8 mouse cellular contexts compared by ENCODE assay signal in the genomic region with DNA sequence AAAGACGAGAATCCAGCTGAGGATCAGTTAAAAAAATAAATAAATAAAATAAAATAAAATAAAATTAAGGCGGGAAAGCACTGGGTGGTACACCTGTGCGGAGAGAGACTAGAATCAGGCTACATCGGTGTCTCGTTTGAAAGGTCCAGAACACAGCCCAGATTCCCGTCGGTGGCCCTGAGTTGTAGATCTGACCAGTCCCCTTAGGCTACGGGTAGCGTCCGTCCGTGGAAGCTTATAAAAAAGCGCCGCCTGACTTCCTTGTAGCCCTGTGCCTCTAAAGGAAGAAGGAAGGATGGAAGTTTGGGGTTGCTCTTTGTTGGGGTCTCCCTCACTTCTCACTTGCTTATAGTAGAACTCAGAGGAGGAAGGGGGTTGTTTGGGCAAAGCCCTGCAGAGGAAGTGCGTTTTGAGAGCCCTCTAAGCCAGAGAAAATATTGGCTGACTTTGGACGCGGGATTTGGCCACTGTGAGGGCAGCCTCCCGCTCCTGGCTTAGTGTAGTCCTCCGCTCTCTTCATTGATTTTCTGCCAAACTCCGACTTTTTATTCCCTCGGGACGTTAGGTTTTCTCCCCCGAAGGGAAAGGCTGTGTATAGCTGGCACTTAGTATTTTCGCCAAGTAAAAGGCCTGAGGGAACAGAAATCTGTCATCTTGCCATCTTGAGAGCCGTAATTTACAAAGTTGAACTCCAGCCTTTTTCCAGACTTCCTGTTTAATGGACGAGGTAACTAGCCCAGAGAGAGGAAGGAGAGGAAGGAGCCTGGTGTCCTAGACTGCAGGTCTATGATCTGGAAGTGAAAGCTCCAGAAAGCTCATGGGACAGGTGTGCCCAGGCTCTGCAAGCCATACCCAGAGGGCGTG. TPM values are rescaled to one million over a fixed set of nuclear protein-coding genes. Genes with fewer than 3 reads are reported as not detected.
A peak's percentile ranks its signal among the peaks of the same experiment; 100 is the strongest.
DNase-seq lines count a peak whose midpoint lies in the region; ATAC-seq lines count a peak whose summit lies in the region.

No protein-coding gene starts in this region.

- peaks cover 74% of the 10 kb centered on the region for H3K36me3 ChIP-seq in megakaryocyte, embryonic 14.5 days (replicated peaks; ENCODE audit: low read length)
- peaks cover 10% of the 10 kb centered on the region; the same call in 1 of the 2 replicates for H3K36me3 ChIP-seq in neural tube, embryonic 12.5 days

- H3K4me3 ChIP-seq in megakaryocyte, embryonic 14.5 days (replicated peaks), result peak overlapping the region; percentile 98
- H3K4me3 ChIP-seq in neural tube, embryonic 12.5 days, result peak overlapping the region; percentile 79

- H3K27me3 ChIP-seq in megakaryocyte, embryonic 14.5 days (replicated peaks), result no peaks in the 10 kb centered on the region
- H3K27me3 ChIP-seq in neural tube, embryonic 12.5 days (replicated peaks), result no peaks in the 10 kb centered on the region

- intact Hi-C loops in heart, postnatal 10 days (cut with DNase I), result loop anchor here (2.0 to 5.0 kb wide), 2 partner anchors 31 to 119 kb away; no protein-coding TSS in a partner anchor

- no peak for ATAC-seq in megakaryocyte, adult 5-6 weeks (ENCODE audit: poor library complexity, severe bottlenecking)
- ATAC-seq in neural tube, embryonic 12.5 days (ENCODE audit: low FRiP score, low read depth), result 0 out of 2 replicates have a peak, but pooled peaks have one; percentile 35

- H3K9me3 ChIP-seq in megakaryocyte, embryonic 14.5 days, result peaks cover 7% of the 10 kb centered on the region; the same call in 1 of the 2 replicates
- no peaks in the 10 kb centered on the region for H3K9me3 ChIP-seq in neural tube, embryonic 12.5 days

- WGBS in neural tube, embryonic 12.5 days, result 8% methylated on average over 26 of the region's 26 CpGs

- peak overlapping the region; percentile 39; the same call in 1 of the 2 replicates for H3K27ac ChIP-seq in neural tube, embryonic 12.5 days

- peaks cover 53% of the 10 kb centered on the region for H3K4me1 ChIP-seq in megakaryocyte, embryonic 14.5 days
- H3K4me1 ChIP-seq in neural tube, embryonic 12.5 days, result peaks cover 10% of the 10 kb centered on the region

- H3K4me2 ChIP-seq in neural tube, embryonic 12.5 days (replicated peaks), result peak overlapping the region; percentile 92

- peak overlapping the region; percentile 74 for H3K9ac ChIP-seq in neural tube, embryonic 12.5 days

- peak; percentile 46 for DNase-seq in embryo, embryonic 11 days
- DNase-seq in heart, postnatal 10 days, result peak; percentile 47 to 55
- DNase-seq in liver, result peak; percentile 23
- DNase-seq in right cerebral cortex, postnatal 10 days (ENCODE audit: low spot score in 2 of 2), result no peak
- DNase-seq in cerebellum, adult 9-11 months, result no peak

RNA-seq across cellular contexts. Expression of a gene that starts 1.0 kb away (rescaled TPM):
- 19.9 and 22.2 TPM in 2 replicates for polyA plus RNA-seq in megakaryocyte, embryonic 14.5 days (2012; ENCODE audit: insufficient read depth, low replicate concordance)
- 72.1 and 86.7 TPM in 2 replicates for total RNA-seq in megakaryocyte, adult 5-6 weeks (2015)
- 143 and 189 TPM in 2 replicates for total RNA-seq in megakaryocyte, adult 5-6 weeks (2017)
- 10 to 100 TPM; 43.2 to 44.5 TPM for total RNA-seq in heart, postnatal 10 days (2021)
- polyA plus RNA-seq in neural tube, embryonic 12.5 days (2016; fragmentation: Nextera tagmentation; extraction: Ambion mirVana), result 48.2 and 53.6 TPM in 2 replicates

RNA-seq across cellular contexts. Expression of a gene that starts 24.8 kb away (rescaled TPM):
- polyA plus RNA-seq in megakaryocyte, embryonic 14.5 days (2012; ENCODE audit: insufficient read depth, low replicate concordance), result 27.0 and 31.8 TPM in 2 replicates
- total RNA-seq in megakaryocyte, adult 5-6 weeks (2015), result 60.7 and 76.8 TPM in 2 replicates
- 54.9 and 60.4 TPM in 2 replicates for total RNA-seq in megakaryocyte, adult 5-6 weeks (2017)
- 10 to 100 TPM; 66.3 to 67.5 TPM for total RNA-seq in heart, postnatal 10 days (2021)
- 55.9 and 56.6 TPM in 2 replicates for polyA plus RNA-seq in neural tube, embryonic 12.5 days (2016; fragmentation: Nextera tagmentation; extraction: Ambion mirVana)

RNA-seq across cellular contexts. Expression of a gene that starts 26.3 kb away (rescaled TPM):
- 1.3 and 4.9 TPM in 2 replicates for polyA plus RNA-seq in megakaryocyte, embryonic 14.5 days (2012; ENCODE audit: insufficient read depth, low replicate concordance)
- 15.2 and 16.9 TPM in 2 replicates for total RNA-seq in megakaryocyte, adult 5-6 weeks (2015)
- total RNA-seq in megakaryocyte, adult 5-6 weeks (2017), result 18.8 and 20.7 TPM in 2 replicates
- under 1 TPM; 0.77 to 0.94 TPM for total RNA-seq in heart, postnatal 10 days (2021)
- polyA plus RNA-seq in neural tube, embryonic 12.5 days (2016; fragmentation: Nextera tagmentation; extraction: Ambion mirVana), result 0.32 and 0.34 TPM in 2 replicates

RNA-seq across cellular contexts. Expression of a gene that starts 42.0 kb away (rescaled TPM):
- polyA plus RNA-seq in megakaryocyte, embryonic 14.5 days (2012; ENCODE audit: insufficient read depth, low replicate concordance), result 71.2 and 91.8 TPM in 2 replicates
- total RNA-seq in megakaryocyte, adult 5-6 weeks (2015), result 6.4 and 7.6 TPM in 2 replicates
- 10.0 and 11.6 TPM in 2 replicates for total RNA-seq in megakaryocyte, adult 5-6 weeks (2017)
- 1 to 10 TPM; 5.2 to 5.7 TPM for total RNA-seq in heart, postnatal 10 days (2021)
- polyA plus RNA-seq in neural tube, embryonic 12.5 days (2016; fragmentation: Nextera tagmentation; extraction: Ambion mirVana), result 34.8 and 38.9 TPM in 2 replicates

RNA-seq across cellular contexts. Expression of a gene that starts 47.8 kb away (rescaled TPM):
- polyA plus RNA-seq in megakaryocyte, embryonic 14.5 days (2012; ENCODE audit: insufficient read depth, low replicate concordance), result 6.2 TPM in 1 of 2 replicates, not detected in the other
- 248 and 273 TPM in 2 replicates for total RNA-seq in megakaryocyte, adult 5-6 weeks (2015)
- 249 and 251 TPM in 2 replicates for total RNA-seq in megakaryocyte, adult 5-6 weeks (2017)
- 100 to 1,000 TPM in 1 of 2 experiments, 10 to 100 TPM in 1; 99.4 to 105 TPM for total RNA-seq in heart, postnatal 10 days (2021)
- polyA plus RNA-seq in neural tube, embryonic 12.5 days (2016; fragmentation: Nextera tagmentation; extraction: Ambion mirVana), result 145 and 154 TPM in 2 replicates

Comparison
In these comparisons a context has a peak if more than half of its experiments do, and no peak if none do; other contexts are left out.
1. DNase-seq: peak in embryo, embryonic 11 days (single experiment), heart, postnatal 10 days (2 of 2) and liver (single experiment); none in right cerebral cortex, postnatal 10 days (0 of 2) and cerebellum, adult 9-11 months (single experiment).
2. RNA of a gene that starts 26.3 kb away (total RNA-seq): 15.2 to 20.7 TPM in megakaryocyte, adult 5-6 weeks; 0.77 to 0.94 TPM in heart, postnatal 10 days; every median in the first group is over 4 times any median in the second.